Mouse (Mus musculus) MEL (cell line): ENCODE data around the gene Gm30191. TPM values are rescaled to one million over a fixed set of nuclear protein-coding genes. Genes with fewer than 3 reads are reported as not detected.

Source experiments
- DNase-seq: peaks from one replicate; pipeline ENCODE4 v3.0.0; 2011; ENCODE audit warnings: low read depth, low spot score
- H3K27ac ChIP-seq: 2 replicates; pipeline ENCODE4 v1.5.1; 2012; ENCODE audit warnings: low read depth, mild to moderate bottlenecking, control low read depth, low read length, moderate library complexity; ENCODE audit not compliant: control insufficient read depth
- H3K27me3 ChIP-seq, 2 experiments: fragments of 150-350 bp in 1 of 2; sonication (generic) in 1 of 2; 2 replicates each; pipeline ENCODE4 v1.6.1; 2012; ENCODE audit warnings: low read length in 2 of 2, mild to moderate bottlenecking in 2 of 2, improper control_type of control experiment in 1 of 2, moderate library complexity in 1 of 2; ENCODE audit not compliant: insufficient read depth in 2 of 2, control insufficient read depth in 1 of 2
- H3K36me3 ChIP-seq, 2 experiments: 2 replicates each; pipeline ENCODE4 v1.6.1; 2012 to 2014; ENCODE audit warnings: low read length in 2 of 2, improper control_type of control experiment in 1 of 2, inconsistent platforms in 1 of 2, mild to moderate bottlenecking in 1 of 2; ENCODE audit not compliant: insufficient read depth in 2 of 2, control insufficient read depth in 1 of 2
- H3K4me1 ChIP-seq, 2 experiments: fragments of 150-350 bp in 1 of 2; sonication (generic) in 1 of 2; 2 replicates each; pipeline ENCODE4 v1.6.1; 2012; ENCODE audit warnings: low read length in 2 of 2, improper control_type of control experiment in 1 of 2, mild to moderate bottlenecking in 1 of 2; ENCODE audit not compliant: insufficient read depth in 2 of 2, control insufficient read depth in 1 of 2
- H3K4me3 ChIP-seq, 2 experiments: fragments of 150-350 bp in 1 of 2; sonication (generic) in 1 of 2; 2 replicates each; pipeline ENCODE4 v1.5.1; 2012; ENCODE audit warnings: low read depth in 2 of 2, low read length in 2 of 2, mild to moderate bottlenecking in 2 of 2, moderate library complexity in 2 of 2, control low read depth in 1 of 2, improper control_type of control experiment in 1 of 2; ENCODE audit not compliant: control insufficient read depth in 1 of 2, insufficient read depth in 1 of 2
- H3K79me2 ChIP-seq: 2 replicates; pipeline ENCODE4 v1.6.1; 2012; ENCODE audit warnings: mild to moderate bottlenecking, low read length, moderate library complexity; ENCODE audit not compliant: control insufficient read depth, poor library complexity, insufficient read depth
- H3K9ac ChIP-seq: 2 replicates; pipeline ENCODE4 v1.6.1; 2012; ENCODE audit warnings: low read depth, mild to moderate bottlenecking, control low read depth, low read length, moderate library complexity; ENCODE audit not compliant: control insufficient read depth, poor library complexity, severe bottlenecking
- H3K9me3 ChIP-seq: fragments of 150-350 bp; sonication (generic); replicated peaks from 2 replicates; pipeline ENCODE4 v1.6.1; 2012; ENCODE audit warnings: mild to moderate bottlenecking, low read length, improper control_type of control experiment, moderate library complexity; ENCODE audit not compliant: insufficient read depth
- BHLHE40 ChIP-seq: IDR thresholded peaks from 2 replicates; pipeline ENCODE4 v1.6.1; 2012; ENCODE audit warnings: low read depth, mild to moderate bottlenecking, inconsistent platforms, low read length, improper control_type of control experiment, borderline replicate concordance
- CHD1 ChIP-seq: IDR thresholded peaks from 2 replicates; pipeline ENCODE4 v1.6.1; 2012; ENCODE audit warnings: low read depth, mild to moderate bottlenecking, inconsistent platforms, low read length, improper control_type of control experiment
- CTCF ChIP-seq, 3 experiments: IDR thresholded peaks in 2 of 3; conservative IDR thresholded peaks in 1 of 3; 2 replicates each; pipeline ENCODE4 v1.5.1; 2011 to 2012; ENCODE audit warnings: low read length in 3 of 3, low read depth in 2 of 3, mild to moderate bottlenecking in 2 of 3, improper control_type of control experiment in 1 of 3, inconsistent platforms in 1 of 3, mixed read lengths in 1 of 3, moderate library complexity in 1 of 3; ENCODE audit not compliant: control insufficient read depth in 1 of 3, insufficient read depth in 1 of 3, poor library complexity in 1 of 3, severe bottlenecking in 1 of 3
- E2F4 ChIP-seq: IDR thresholded peaks from 2 replicates; pipeline ENCODE4 v1.6.1; 2011; ENCODE audit warnings: low read depth, low read length, improper control_type of control experiment, borderline replicate concordance
- ELF1 ChIP-seq: IDR thresholded peaks from 2 replicates; pipeline ENCODE4 v1.6.1; 2014; ENCODE audit warnings: low read depth, mild to moderate bottlenecking, inconsistent platforms, low read length, improper control_type of control experiment, moderate library complexity
- EP300 ChIP-seq, 2 experiments: IDR thresholded peaks; 2 replicates each; pipeline ENCODE4 v1.6.1; 2011; ENCODE audit warnings: improper control_type of control experiment in 2 of 2, low read length in 2 of 2, low read depth in 1 of 2, mild to moderate bottlenecking in 1 of 2
- GATA1 ChIP-seq: IDR thresholded peaks from 2 replicates; pipeline ENCODE4 v1.6.1; 2011; ENCODE audit warnings: low read depth, low read length, improper control_type of control experiment
- HCFC1 ChIP-seq: IDR thresholded peaks from 2 replicates; pipeline ENCODE4 v1.6.1; 2012; ENCODE audit warnings: low read depth, mild to moderate bottlenecking, inconsistent platforms, low read length, improper control_type of control experiment, moderate library complexity
- JUND ChIP-seq: IDR thresholded peaks from 2 replicates; pipeline ENCODE4 v1.6.1; 2011; ENCODE audit warnings: low read depth, mild to moderate bottlenecking, improper control_type of control experiment, low read length
- KAT2A ChIP-seq: conservative IDR thresholded peaks from 2 replicates; pipeline ENCODE4 v1.6.1; 2012; ENCODE audit warnings: low read depth, low read length, improper control_type of control experiment, inconsistent platforms
- MAFK ChIP-seq: IDR thresholded peaks from 2 replicates; pipeline ENCODE4 v1.6.1; 2011; ENCODE audit warnings: low read depth, mild to moderate bottlenecking, low read length, improper control_type of control experiment, borderline replicate concordance
- MEF2A ChIP-seq: IDR thresholded peaks from 2 replicates; pipeline ENCODE4 v1.6.1; 2014; ENCODE audit warnings: low read depth, mild to moderate bottlenecking, inconsistent platforms, low read length, improper control_type of control experiment; ENCODE audit not compliant: poor library complexity, insufficient replicate concordance, severe bottlenecking; ENCODE audit errors: extremely low read depth
- NELFE ChIP-seq: IDR thresholded peaks from 2 replicates; pipeline ENCODE4 v1.6.1; 2011; ENCODE audit warnings: low read depth, low read length, improper control_type of control experiment
- NRF1 ChIP-seq: IDR thresholded peaks from 2 replicates; pipeline ENCODE4 v1.6.1; 2014; ENCODE audit warnings: low read depth, mild to moderate bottlenecking, inconsistent platforms, low read length, improper control_type of control experiment, moderate library complexity; ENCODE audit not compliant: poor library complexity, insufficient read depth, severe bottlenecking
- POLR2A ChIP-seq, 2 experiments: IDR thresholded peaks; 2 replicates each; pipeline ENCODE4 v1.6.1; 2011 to 2012; ENCODE audit warnings: low read length in 2 of 2, mild to moderate bottlenecking in 2 of 2, control low read depth in 1 of 2, improper control_type of control experiment in 1 of 2, low read depth in 1 of 2, moderate library complexity in 1 of 2; ENCODE audit not compliant: control insufficient read depth in 1 of 2, insufficient read depth in 1 of 2, poor library complexity in 1 of 2
- POLR2AphosphoS2 ChIP-seq: IDR thresholded peaks from 2 replicates; pipeline ENCODE4 v1.6.1; 2011; ENCODE audit warnings: low read length, improper control_type of control experiment
- POLR2AphosphoS5 ChIP-seq: IDR thresholded peaks from 2 replicates; pipeline ENCODE4 v1.6.1; 2012; ENCODE audit warnings: low read depth, borderline replicate concordance, mild to moderate bottlenecking, inconsistent platforms, low read length, moderate library complexity, mixed read lengths
- RAD21 ChIP-seq: IDR thresholded peaks from 2 replicates; pipeline ENCODE4 v1.6.1; 2011; ENCODE audit warnings: mild to moderate bottlenecking, low read depth, low read length, improper control_type of control experiment
- UBTF ChIP-seq: IDR thresholded peaks from 2 replicates; pipeline ENCODE4 v1.6.1; 2012; ENCODE audit warnings: low read depth, mild to moderate bottlenecking, inconsistent platforms, low read length, improper control_type of control experiment, moderate library complexity, borderline replicate concordance; ENCODE audit not compliant: insufficient read depth
- ZMIZ1 ChIP-seq: IDR thresholded peaks from 2 replicates; pipeline ENCODE4 v1.6.1; 2012; ENCODE audit warnings: low read depth, mild to moderate bottlenecking, inconsistent platforms, low read length, improper control_type of control experiment, moderate library complexity
- ZNF384 ChIP-seq: IDR thresholded peaks from 2 replicates; pipeline ENCODE4 v1.6.1; 2012; ENCODE audit warnings: low read depth, mild to moderate bottlenecking, inconsistent platforms, low read length, improper control_type of control experiment
- polyA plus RNA-seq, 2 experiments: library from polyadenylated mRNA; stranded (reverse) in 1 of 2; unstranded in 1 of 2; fragments of >175 nt in 1 of 2; fragments of >200 nt in 1 of 2; gene quantifications; 2 replicates each; pipeline versions ENCODE4 v1.2.1 to v1.2.4; 2012; ENCODE audit warnings: low replicate concordance in 2 of 2, low read depth in 1 of 2; ENCODE audit not compliant: insufficient read length in 2 of 2, insufficient read depth in 1 of 2, missing spikeins in 1 of 2
- total RNA-seq: library from RNA; depleted of rRNA; stranded (reverse); fragments of 300-350 nt; gene quantifications from 2 replicates; pipeline ENCODE4 v1.2.3, GENCODE M21; 2012

Gene Gm30191
- total and polyA plus RNA-seq, 3 experiments: not detected

- no peak for DNase-seq
- no peaks in the 10 kb centered on the region for H3K9me3 ChIP-seq
- H3K27ac ChIP-seq: no peak overlapping the region
- no peak for TF ChIP-seq MEF2A
- TF ChIP-seq UBTF: no peak
- TF ChIP-seq ZNF384: no peak
- no peak for TF ChIP-seq POLR2A (IDR thresholded peaks at IDR 0.05; ENCODE audit: control insufficient read depth in 1 of 2, insufficient read depth in 1 of 2, low read depth in 1 of 2, low read length in 2 of 2, poor library complexity in 1 of 2)
- TF ChIP-seq ELF1: no peak
- no peak for TF ChIP-seq CHD1
- no peak for TF ChIP-seq POLR2AphosphoS2
- TF ChIP-seq NRF1: no peak
- no peak for TF ChIP-seq MAFK
- TF ChIP-seq NELFE: no peak
- no peak for TF ChIP-seq GATA1
- H3K36me3 ChIP-seq: no peaks in the 10 kb centered on the region
- no peak overlapping the region for H3K4me3 ChIP-seq
- H3K9ac ChIP-seq: no peak overlapping the region
- no peaks in the 10 kb centered on the region for H3K79me2 ChIP-seq
- H3K27me3 ChIP-seq: no peaks in the 10 kb centered on the region
- no peaks in the 10 kb centered on the region for H3K4me1 ChIP-seq
Measured at GRCm38 (mm10) chr4:134297369-134297768, 50.6 kb downstream of the Gm30191 start.

GRCm38 (mm10) chr4:134298626-134299497 is 52.1 kb downstream of the Gm30191 start:
- TF ChIP-seq POLR2AphosphoS5 (no peak), MAFK (no peak), ZMIZ1 (no peak), KAT2A (no peak), RAD21 (no peak), EP300 (IDR thresholded peaks at IDR 0.05; ENCODE audit: low read depth in 1 of 2, low read length in 2 of 2) (no peak), CTCF (IDR thresholded peaks at IDR 0.05 in 2 of 3, conservative IDR thresholded peaks at IDR 0.05 in 1 of 3; ENCODE audit: control insufficient read depth in 1 of 3, insufficient read depth in 1 of 3, low read depth in 2 of 3, low read length in 3 of 3, poor library complexity in 1 of 3, severe bottlenecking in 1 of 3) (no peak), POLR2A (IDR thresholded peaks at IDR 0.05; ENCODE audit: control insufficient read depth in 1 of 2, insufficient read depth in 1 of 2, low read depth in 1 of 2, low read length in 2 of 2, poor library complexity in 1 of 2) (no peak), E2F4 (no peak), HCFC1 (no peak), BHLHE40 (no peak), JUND (no peak), UBTF (no peak)
- Histone ChIP-seq H3K9ac (no peak overlapping the region), H3K4me1 (no peaks in the 10 kb centered on the region), H3K9me3 (no peaks in the 10 kb centered on the region), H3K4me3 (no peak overlapping the region), H3K79me2 (no peaks in the 10 kb centered on the region), H3K27ac (no peak overlapping the region), H3K27me3 (no peaks in the 10 kb centered on the region), H3K36me3 (no peaks in the 10 kb centered on the region)
- DNase-seq: no peak
